Mouse (Mus musculus) ES-E14 (cell line): Measurements from ENCODE around the gene Dync2li1. TPM values are rescaled to one million over a fixed set of nuclear protein-coding genes. Genes with fewer than 3 reads are reported as not detected.
A peak's percentile ranks its signal among the peaks of the same experiment; 100 is the strongest.

Experiments
- DNase-seq: peaks from one replicate; pipeline ENCODE4 v3.0.0-alpha.2; 2013; ENCODE audit warnings: low read depth, low spot score
- H3K27ac ChIP-seq: 2 replicates; pipeline ENCODE4 v1.5.1; 2012; ENCODE audit warnings: low read depth, mild to moderate bottlenecking, low read length, moderate library complexity, mixed read lengths; ENCODE audit not compliant: poor library complexity, insufficient read depth, severe bottlenecking
- H3K36me3 ChIP-seq: 2 replicates; pipeline ENCODE4 v1.6.1; 2012; ENCODE audit warnings: mild to moderate bottlenecking, low read length, moderate library complexity, mixed read lengths; ENCODE audit not compliant: control insufficient read depth, poor library complexity, insufficient read depth, severe bottlenecking
- H3K4me1 ChIP-seq, 2 experiments: fragments of 150-350 bp in 1 of 2; sonication (generic) in 1 of 2; 2 replicates each; pipeline ENCODE4 v1.6.1; 2012; ENCODE audit warnings: low read length in 2 of 2, mild to moderate bottlenecking in 1 of 2, mixed read lengths in 1 of 2; ENCODE audit not compliant: control insufficient read depth in 2 of 2, insufficient read depth in 2 of 2, poor library complexity in 1 of 2
- H3K4me3 ChIP-seq, 2 experiments: fragments of 150-350 bp in 1 of 2; sonication (generic) in 1 of 2; 2 replicates each; pipeline ENCODE4 v1.5.1; 2012; ENCODE audit warnings: low read length in 2 of 2, low read depth in 1 of 2, mild to moderate bottlenecking in 1 of 2, mixed read lengths in 1 of 2; ENCODE audit not compliant: insufficient read depth in 1 of 2, poor library complexity in 1 of 2, severe bottlenecking in 1 of 2
- H3K9ac ChIP-seq: 2 replicates; pipeline ENCODE4 v1.6.1; 2012; ENCODE audit warnings: low read depth, mild to moderate bottlenecking, low read length, mixed read lengths; ENCODE audit not compliant: poor library complexity, insufficient read depth, severe bottlenecking
- H3K9me3 ChIP-seq: fragments of 150-350 bp; sonication (generic); 2 replicates; pipeline ENCODE4 v1.6.1; 2012; ENCODE audit warnings: low read depth, mild to moderate bottlenecking, low read length; ENCODE audit not compliant: control insufficient read depth, insufficient read depth
- CHD2 ChIP-seq: IDR thresholded peaks from 2 replicates; pipeline ENCODE4 v1.6.1; 2014; ENCODE audit warnings: mild to moderate bottlenecking, low read depth, low read length, inconsistent platforms
- HCFC1 ChIP-seq: IDR thresholded peaks from 2 replicates; pipeline ENCODE4 v1.6.1; 2012; ENCODE audit warnings: low read length, inconsistent platforms, borderline replicate concordance; ENCODE audit not compliant: insufficient read depth
- MAFK ChIP-seq: IDR thresholded peaks from 2 replicates; pipeline ENCODE4 v1.6.1; 2014; ENCODE audit warnings: mild to moderate bottlenecking, low read depth, low read length, inconsistent platforms; ENCODE audit not compliant: insufficient read depth
- ZC3H11A ChIP-seq: IDR thresholded peaks from 2 replicates; pipeline ENCODE4 v1.6.1; 2012; ENCODE audit warnings: low read depth, mild to moderate bottlenecking, inconsistent platforms, low read length, borderline replicate concordance
- ZNF384 ChIP-seq: IDR thresholded peaks from 2 replicates; pipeline ENCODE4 v1.6.1; 2012; ENCODE audit warnings: low read depth, low read length, inconsistent platforms
- in situ Hi-C, 2 experiments: fragments of 600-800 bp; cut with MboI; formaldehyde crosslinking; loops; one replicate each; pipeline ENCODE4 v1.15.1; 2025; ENCODE audit warnings: low sequenced_read_pairs in 2 of 2, inconsistent platforms in 1 of 2; ENCODE audit not compliant: unreplicated experiment in 2 of 2
- total RNA-seq: library from RNA; depleted of rRNA; stranded (reverse); fragments of 300-350 nt; gene quantifications from 2 replicates; pipeline ENCODE4 v1.2.3, GENCODE M21; 2012

Gene Dync2li1
- total RNA-seq, 1 experiment: 5.9 TPM

DNA sequence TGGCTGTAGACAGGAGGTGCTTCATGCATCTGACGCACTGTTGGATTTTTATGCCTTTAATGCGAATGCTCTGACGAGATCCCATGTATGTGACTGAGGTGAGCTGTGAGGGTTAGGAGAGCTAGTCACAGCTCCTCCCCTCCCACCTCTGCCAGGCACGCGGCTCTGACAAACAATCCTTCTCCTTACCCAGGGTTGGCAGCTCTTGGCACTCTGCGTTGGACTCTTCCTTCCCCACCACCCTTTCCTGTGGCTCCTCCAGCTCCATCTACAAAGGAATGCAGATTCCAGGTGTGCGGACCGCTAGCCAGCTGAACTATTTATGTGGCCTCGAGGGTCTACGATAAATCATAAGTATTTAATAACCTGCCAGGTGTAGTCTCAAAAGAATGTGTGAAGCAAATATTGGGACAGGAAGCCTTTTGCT, 30.3 kb upstream of the Dync2li1 start:
- in situ Hi-C loops: no loop called here
- no peaks in the 10 kb centered on the region for H3K9me3 ChIP-seq
- TF ChIP-seq ZNF384 (no peak), ZC3H11A (no peak), MAFK (no peak), HCFC1 (no peak), CHD2 (no peak)
- peaks cover 2 to 7% of the 10 kb centered on the region in 2 experiments; a peak in 3 of 4 replicates for H3K4me1 ChIP-seq
- no peak overlapping the region for H3K27ac ChIP-seq
- H3K9ac ChIP-seq: no peak overlapping the region
- DNase-seq: no peak
- no peaks in the 10 kb centered on the region for H3K36me3 ChIP-seq
- no peak overlapping the region for H3K4me3 ChIP-seq

DNA sequence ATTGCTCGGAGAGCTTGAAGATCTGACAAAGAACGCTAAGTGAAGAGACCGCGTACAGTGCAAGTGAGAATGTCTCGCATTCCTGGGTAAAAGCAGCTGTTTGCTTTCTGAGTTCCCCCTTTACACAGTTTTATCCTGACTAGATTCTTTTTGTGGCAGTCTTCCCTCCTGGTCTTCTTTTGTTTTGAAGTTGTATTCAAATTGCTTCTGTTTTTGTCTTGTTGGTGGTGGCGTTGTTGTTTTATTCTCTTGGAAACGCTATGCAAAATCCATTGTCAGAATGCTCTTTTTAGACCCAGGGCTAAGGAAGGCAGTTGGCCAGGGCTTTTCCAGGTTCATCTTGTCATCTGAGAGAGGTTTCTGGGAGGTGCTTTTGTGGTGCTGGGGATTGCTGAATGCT, 29.8 kb upstream of the Dync2li1 start:
- Histone ChIP-seq H3K27ac (no peak overlapping the region), H3K4me1 (peaks cover 2 to 7% of the 10 kb centered on the region in 2 experiments; a peak in 3 of 4 replicates)
- in situ Hi-C loops: no loop called here

DNA sequence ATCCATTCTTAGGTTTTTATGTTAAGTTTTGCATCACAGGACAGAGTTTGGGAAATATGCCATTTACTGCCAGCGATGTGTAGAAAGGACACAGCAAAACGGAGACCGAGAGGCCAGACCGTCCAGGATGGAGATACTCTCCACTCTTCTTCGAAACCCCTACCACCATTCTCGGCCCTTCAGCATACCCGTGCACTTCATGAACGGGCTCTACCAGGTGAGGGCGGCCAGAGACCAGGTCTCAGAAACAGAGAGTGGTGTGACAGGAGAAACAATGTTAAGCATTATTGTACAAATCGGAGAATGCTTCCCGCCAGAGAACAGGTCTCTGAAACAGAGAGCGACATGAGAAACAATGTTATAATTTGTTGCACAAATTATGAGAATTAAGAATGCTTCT, 28.4 kb upstream of the Dync2li1 start:
- H3K4me3 ChIP-seq: no peak overlapping the region
- no peaks in the 10 kb centered on the region for H3K36me3 ChIP-seq
- H3K4me1 ChIP-seq: peaks cover 2 to 7% of the 10 kb centered on the region in 2 experiments; a peak in 3 of 4 replicates
- H3K9ac ChIP-seq: no peak overlapping the region
- no peaks in the 10 kb centered on the region for H3K9me3 ChIP-seq
- no peak for DNase-seq
- in situ Hi-C loops: no loop called here
- TF ChIP-seq ZC3H11A (no peak), CHD2 (no peak), ZNF384 (no peak), HCFC1 (no peak), MAFK (no peak)
- no peak overlapping the region for H3K27ac ChIP-seq

More for the DNA sequence above, 29.8 kb upstream of the Dync2li1 start:
- Histone ChIP-seq H3K9me3 (no peaks in the 10 kb centered on the region), H3K9ac (no peak overlapping the region), H3K4me3 (no peak overlapping the region), H3K36me3 (no peaks in the 10 kb centered on the region)
- TF ChIP-seq ZC3H11A (no peak), CHD2 (no peak), ZNF384 (no peak), MAFK (no peak), HCFC1 (no peak)
- peak; percentile 30 for DNase-seq

DNA sequence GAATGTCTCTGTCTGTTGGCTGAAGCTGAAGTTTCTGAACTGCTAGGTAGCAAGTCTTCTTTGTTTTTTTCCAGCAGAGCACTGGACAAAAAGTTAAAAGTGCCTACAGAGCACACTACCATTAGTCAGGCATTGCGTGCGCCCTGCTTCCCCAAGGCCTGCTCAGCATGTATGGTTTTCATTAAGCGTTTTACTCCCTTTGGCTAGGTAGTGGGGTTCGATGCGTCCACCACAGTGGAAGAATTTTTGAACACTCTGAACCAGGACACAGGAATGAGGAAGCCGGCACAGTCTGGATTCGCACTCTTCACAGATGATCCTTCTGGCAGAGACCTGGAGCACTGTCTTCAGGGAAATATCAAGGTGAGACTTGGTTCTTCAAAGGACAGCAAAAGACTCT, 27.4 kb upstream of the Dync2li1 start:
- Histone ChIP-seq H3K27ac (no peak overlapping the region), H3K9ac (no peak overlapping the region), H3K9me3 (no peaks in the 10 kb centered on the region), H3K36me3 (no peaks in the 10 kb centered on the region), H3K4me3 (no peak overlapping the region), H3K4me1 (peaks cover 2 to 7% of the 10 kb centered on the region in 2 experiments; a peak in 3 of 4 replicates)
- in situ Hi-C loops: no loop called here
- TF ChIP-seq CHD2: no peak
- no peak for TF ChIP-seq ZNF384
- TF ChIP-seq MAFK: no peak
- TF ChIP-seq ZC3H11A: no peak
- TF ChIP-seq HCFC1: no peak
- DNase-seq: no peak

DNA sequence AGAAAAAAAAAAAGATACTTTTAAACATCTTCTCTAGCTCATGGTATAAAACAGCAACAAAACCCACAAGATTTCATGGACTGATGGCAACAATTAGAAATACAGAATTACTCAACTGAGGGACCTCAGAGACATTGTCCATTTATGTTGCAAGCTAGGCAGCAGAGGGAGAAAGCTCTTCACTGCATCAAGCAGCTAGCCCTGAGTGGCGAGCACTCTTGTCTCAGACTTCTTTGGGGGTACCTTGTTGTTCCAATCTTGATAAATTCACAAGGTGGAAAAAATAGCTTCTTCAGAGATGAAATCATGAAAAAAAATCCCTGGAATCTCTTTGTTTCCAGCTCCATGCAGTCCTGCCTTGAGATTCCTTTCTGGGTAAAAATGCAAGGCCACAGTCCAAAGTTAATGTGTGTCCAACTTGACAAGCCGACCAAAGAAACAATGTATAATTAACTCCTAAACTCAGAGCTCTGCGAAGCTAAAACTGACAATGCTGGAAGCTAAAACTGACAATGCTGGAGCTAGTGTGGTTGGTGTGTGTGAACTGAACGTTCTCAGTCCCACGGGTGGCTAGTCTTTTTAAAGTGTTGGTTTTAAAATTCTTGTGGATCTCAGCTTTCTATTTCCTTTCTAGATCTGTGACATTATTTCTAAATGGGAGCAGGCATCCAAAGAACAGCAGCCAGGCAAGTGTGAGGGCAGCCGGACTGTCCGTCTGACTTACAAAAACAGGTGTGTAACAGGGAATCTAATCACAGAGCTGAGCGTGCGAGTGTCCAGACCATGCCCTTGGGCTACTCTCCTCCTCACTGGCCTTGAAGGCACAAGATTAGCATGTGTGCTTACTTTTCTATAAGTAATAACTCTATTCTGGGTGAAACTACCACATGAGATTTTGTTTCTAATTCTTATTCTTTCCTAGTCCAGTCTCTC, 26.0 kb upstream of the Dync2li1 start:
- in situ Hi-C loops: no loop called here
- no peak overlapping the region for H3K27ac ChIP-seq

More for the DNA sequence above, 26.0 kb upstream of the Dync2li1 start:
- H3K9ac ChIP-seq: no peak overlapping the region
- no peaks in the 10 kb centered on the region for H3K9me3 ChIP-seq
- H3K4me1 ChIP-seq: peaks cover 2 to 7% of the 10 kb centered on the region in 2 experiments; a peak in 3 of 4 replicates
- no peak for DNase-seq
- TF ChIP-seq ZNF384 (no peak), HCFC1 (no peak), CHD2 (no peak), MAFK (no peak), ZC3H11A (no peak)
- H3K4me3 ChIP-seq: no peak overlapping the region
- H3K36me3 ChIP-seq: no peaks in the 10 kb centered on the region
